Mouse (Mus musculus) heart, adult 2 months (tissue): ENCODE measurements at regions not wholly inside any gene's neighbourhood (a gene's known extent, or its start where the extent isn't known, plus 50 kb on each side); places are given as distances from the start of the nearest gene placed in this dataset.

Experiments
- CTCF ChIP-seq: fragments of 200-600 bp; IDR thresholded peaks from 2 replicates; pipeline ENCODE4 v1.8.1; 2022; ENCODE audit warnings: antibody characterized with exemption, mild to moderate bottlenecking, moderate library complexity
- EP300 ChIP-seq: fragments of 200-500 bp; IDR thresholded peaks from 2 replicates; pipeline ENCODE4 v1.6.1; 2011; ENCODE audit warnings: low read depth, low read length, control low read depth; ENCODE audit not compliant: insufficient read depth
- POLR2A ChIP-seq: fragments of 200-500 bp; IDR thresholded peaks from 2 replicates; pipeline ENCODE4 v1.6.1; 2011; ENCODE audit warnings: mild to moderate bottlenecking, low read depth, low read length, control low read depth; ENCODE audit not compliant: insufficient read depth

- no peak for TF ChIP-seq CTCF
- no peak for TF ChIP-seq POLR2A
- no peak for TF ChIP-seq EP300
Observed at GRCm38 (mm10) chr4:124477359-124477868, 133.2 kb downstream of the 3100002H09Rik start.
